Mouse (Mus musculus) MEL (cell line): ENCODE results near the gene Cgnl1. TPM values are rescaled to one million over a fixed set of nuclear protein-coding genes. Genes with fewer than 3 reads are reported as not detected.

Experiments
- DNase-seq: peaks from one replicate; pipeline ENCODE4 v3.0.0; 2011; ENCODE audit warnings: low read depth, low spot score
- H3K27ac ChIP-seq: 2 replicates; pipeline ENCODE4 v1.5.1; 2012; ENCODE audit warnings: low read depth, mild to moderate bottlenecking, control low read depth, low read length, moderate library complexity; ENCODE audit not compliant: control insufficient read depth
- H3K27me3 ChIP-seq, 2 experiments: fragments of 150-350 bp in 1 of 2; sonication (generic) in 1 of 2; 2 replicates each; pipeline ENCODE4 v1.6.1; 2012; ENCODE audit warnings: low read length in 2 of 2, mild to moderate bottlenecking in 2 of 2, improper control_type of control experiment in 1 of 2, moderate library complexity in 1 of 2; ENCODE audit not compliant: insufficient read depth in 2 of 2, control insufficient read depth in 1 of 2
- H3K36me3 ChIP-seq, 2 experiments: 2 replicates each; pipeline ENCODE4 v1.6.1; 2012 to 2014; ENCODE audit warnings: low read length in 2 of 2, improper control_type of control experiment in 1 of 2, inconsistent platforms in 1 of 2, mild to moderate bottlenecking in 1 of 2; ENCODE audit not compliant: insufficient read depth in 2 of 2, control insufficient read depth in 1 of 2
- H3K4me1 ChIP-seq, 2 experiments: fragments of 150-350 bp in 1 of 2; sonication (generic) in 1 of 2; 2 replicates each; pipeline ENCODE4 v1.6.1; 2012; ENCODE audit warnings: low read length in 2 of 2, improper control_type of control experiment in 1 of 2, mild to moderate bottlenecking in 1 of 2; ENCODE audit not compliant: insufficient read depth in 2 of 2, control insufficient read depth in 1 of 2
- H3K4me3 ChIP-seq, 2 experiments: fragments of 150-350 bp in 1 of 2; sonication (generic) in 1 of 2; 2 replicates each; pipeline ENCODE4 v1.5.1; 2012; ENCODE audit warnings: low read depth in 2 of 2, low read length in 2 of 2, mild to moderate bottlenecking in 2 of 2, moderate library complexity in 2 of 2, control low read depth in 1 of 2, improper control_type of control experiment in 1 of 2; ENCODE audit not compliant: control insufficient read depth in 1 of 2, insufficient read depth in 1 of 2
- H3K79me2 ChIP-seq: 2 replicates; pipeline ENCODE4 v1.6.1; 2012; ENCODE audit warnings: mild to moderate bottlenecking, low read length, moderate library complexity; ENCODE audit not compliant: control insufficient read depth, poor library complexity, insufficient read depth
- H3K9ac ChIP-seq: 2 replicates; pipeline ENCODE4 v1.6.1; 2012; ENCODE audit warnings: low read depth, mild to moderate bottlenecking, control low read depth, low read length, moderate library complexity; ENCODE audit not compliant: control insufficient read depth, poor library complexity, severe bottlenecking
- H3K9me3 ChIP-seq: fragments of 150-350 bp; sonication (generic); replicated peaks from 2 replicates; pipeline ENCODE4 v1.6.1; 2012; ENCODE audit warnings: mild to moderate bottlenecking, low read length, improper control_type of control experiment, moderate library complexity; ENCODE audit not compliant: insufficient read depth
- CHD1 ChIP-seq: IDR thresholded peaks from 2 replicates; pipeline ENCODE4 v1.6.1; 2012; ENCODE audit warnings: low read depth, mild to moderate bottlenecking, inconsistent platforms, low read length, improper control_type of control experiment
- E2F4 ChIP-seq: IDR thresholded peaks from 2 replicates; pipeline ENCODE4 v1.6.1; 2011; ENCODE audit warnings: low read depth, low read length, improper control_type of control experiment, borderline replicate concordance
- ELF1 ChIP-seq: IDR thresholded peaks from 2 replicates; pipeline ENCODE4 v1.6.1; 2014; ENCODE audit warnings: low read depth, mild to moderate bottlenecking, inconsistent platforms, low read length, improper control_type of control experiment, moderate library complexity
- EP300 ChIP-seq, 2 experiments: IDR thresholded peaks; 2 replicates each; pipeline ENCODE4 v1.6.1; 2011; ENCODE audit warnings: improper control_type of control experiment in 2 of 2, low read length in 2 of 2, low read depth in 1 of 2, mild to moderate bottlenecking in 1 of 2
- GATA1 ChIP-seq: IDR thresholded peaks from 2 replicates; pipeline ENCODE4 v1.6.1; 2011; ENCODE audit warnings: low read depth, low read length, improper control_type of control experiment
- HCFC1 ChIP-seq: IDR thresholded peaks from 2 replicates; pipeline ENCODE4 v1.6.1; 2012; ENCODE audit warnings: low read depth, mild to moderate bottlenecking, inconsistent platforms, low read length, improper control_type of control experiment, moderate library complexity
- MAFK ChIP-seq: IDR thresholded peaks from 2 replicates; pipeline ENCODE4 v1.6.1; 2011; ENCODE audit warnings: low read depth, mild to moderate bottlenecking, low read length, improper control_type of control experiment, borderline replicate concordance
- MAZ ChIP-seq: IDR thresholded peaks from 2 replicates; pipeline ENCODE4 v1.6.1; 2012; ENCODE audit warnings: low read depth, mild to moderate bottlenecking, inconsistent platforms, low read length, improper control_type of control experiment
- MEF2A ChIP-seq: IDR thresholded peaks from 2 replicates; pipeline ENCODE4 v1.6.1; 2014; ENCODE audit warnings: low read depth, mild to moderate bottlenecking, inconsistent platforms, low read length, improper control_type of control experiment; ENCODE audit not compliant: poor library complexity, insufficient replicate concordance, severe bottlenecking; ENCODE audit errors: extremely low read depth
- MXI1 ChIP-seq: IDR thresholded peaks from 2 replicates; pipeline ENCODE4 v1.6.1; 2011; ENCODE audit warnings: mild to moderate bottlenecking, low read depth, low read length, improper control_type of control experiment
- NELFE ChIP-seq: IDR thresholded peaks from 2 replicates; pipeline ENCODE4 v1.6.1; 2011; ENCODE audit warnings: low read depth, low read length, improper control_type of control experiment
- NRF1 ChIP-seq: IDR thresholded peaks from 2 replicates; pipeline ENCODE4 v1.6.1; 2014; ENCODE audit warnings: low read depth, mild to moderate bottlenecking, inconsistent platforms, low read length, improper control_type of control experiment, moderate library complexity; ENCODE audit not compliant: poor library complexity, insufficient read depth, severe bottlenecking
- POLR2A ChIP-seq, 2 experiments: IDR thresholded peaks; 2 replicates each; pipeline ENCODE4 v1.6.1; 2011 to 2012; ENCODE audit warnings: low read length in 2 of 2, mild to moderate bottlenecking in 2 of 2, control low read depth in 1 of 2, improper control_type of control experiment in 1 of 2, low read depth in 1 of 2, moderate library complexity in 1 of 2; ENCODE audit not compliant: control insufficient read depth in 1 of 2, insufficient read depth in 1 of 2, poor library complexity in 1 of 2
- POLR2AphosphoS5 ChIP-seq: IDR thresholded peaks from 2 replicates; pipeline ENCODE4 v1.6.1; 2012; ENCODE audit warnings: low read depth, borderline replicate concordance, mild to moderate bottlenecking, inconsistent platforms, low read length, moderate library complexity, mixed read lengths
- RAD21 ChIP-seq: IDR thresholded peaks from 2 replicates; pipeline ENCODE4 v1.6.1; 2011; ENCODE audit warnings: mild to moderate bottlenecking, low read depth, low read length, improper control_type of control experiment
- SIN3A ChIP-seq: IDR thresholded peaks from 2 replicates; pipeline ENCODE4 v1.6.1; 2012; ENCODE audit warnings: low read length, improper control_type of control experiment, inconsistent platforms
- SMC3 ChIP-seq: IDR thresholded peaks from 2 replicates; pipeline ENCODE4 v1.6.1; 2011; ENCODE audit warnings: low read depth, low read length, improper control_type of control experiment
- UBTF ChIP-seq: IDR thresholded peaks from 2 replicates; pipeline ENCODE4 v1.6.1; 2012; ENCODE audit warnings: low read depth, mild to moderate bottlenecking, inconsistent platforms, low read length, improper control_type of control experiment, moderate library complexity, borderline replicate concordance; ENCODE audit not compliant: insufficient read depth
- USF1 ChIP-seq: IDR thresholded peaks from 2 replicates; pipeline ENCODE4 v1.6.1; 2014; ENCODE audit warnings: low read depth, mild to moderate bottlenecking, inconsistent platforms, low read length, improper control_type of control experiment, moderate library complexity
- ZC3H11A ChIP-seq: IDR thresholded peaks from 2 replicates; pipeline ENCODE4 v1.6.1; 2012; ENCODE audit warnings: low read depth, mild to moderate bottlenecking, inconsistent platforms, low read length, improper control_type of control experiment
- ZKSCAN1 ChIP-seq: IDR thresholded peaks from 2 replicates; pipeline ENCODE4 v1.6.1; 2012; ENCODE audit warnings: low read depth, mild to moderate bottlenecking, inconsistent platforms, low read length, improper control_type of control experiment, moderate library complexity
- ZMIZ1 ChIP-seq: IDR thresholded peaks from 2 replicates; pipeline ENCODE4 v1.6.1; 2012; ENCODE audit warnings: low read depth, mild to moderate bottlenecking, inconsistent platforms, low read length, improper control_type of control experiment, moderate library complexity
- ZNF384 ChIP-seq: IDR thresholded peaks from 2 replicates; pipeline ENCODE4 v1.6.1; 2012; ENCODE audit warnings: low read depth, mild to moderate bottlenecking, inconsistent platforms, low read length, improper control_type of control experiment
- polyA plus RNA-seq, 2 experiments: library from polyadenylated mRNA; stranded (reverse) in 1 of 2; unstranded in 1 of 2; fragments of >175 nt in 1 of 2; fragments of >200 nt in 1 of 2; gene quantifications; 2 replicates each; pipeline versions ENCODE4 v1.2.1 to v1.2.4; 2012; ENCODE audit warnings: low replicate concordance in 2 of 2, low read depth in 1 of 2; ENCODE audit not compliant: insufficient read length in 2 of 2, insufficient read depth in 1 of 2, missing spikeins in 1 of 2
- total RNA-seq: library from RNA; depleted of rRNA; stranded (reverse); fragments of 300-350 nt; gene quantifications from 2 replicates; pipeline ENCODE4 v1.2.3, GENCODE M21; 2012

The Cgnl1 gene
- total and polyA plus RNA-seq, 3 experiments, result 0.19 to 0.70 TPM; not detected in 1

DNA sequence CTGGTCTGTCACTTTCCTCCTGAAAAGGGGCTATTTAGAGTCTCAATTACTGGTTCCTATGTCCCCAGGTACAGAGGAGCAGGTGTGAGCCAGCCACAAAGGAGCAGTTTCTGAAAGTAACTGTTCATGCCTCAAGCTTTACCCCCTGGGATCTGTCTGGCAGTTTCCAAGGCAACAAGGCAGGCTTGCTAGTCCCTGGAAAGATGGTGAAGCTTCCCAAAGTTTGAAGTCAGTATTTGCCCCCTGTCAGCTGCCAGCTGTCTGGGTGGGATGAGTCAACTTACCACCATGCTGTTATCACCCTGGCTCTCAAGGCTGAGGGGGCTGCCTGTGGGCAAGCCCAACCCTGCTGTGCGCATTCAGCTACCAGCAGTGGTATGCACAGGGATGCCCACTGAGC, 134.5 kb downstream of the Cgnl1 start:
- H3K27me3 ChIP-seq, result peaks cover 3 to 6% of the 10 kb centered on the region in 2 experiments
- H3K4me1 ChIP-seq, result no peaks in the 10 kb centered on the region
- no peak overlapping the region for H3K9ac ChIP-seq
- H3K36me3 ChIP-seq, result no peaks in the 10 kb centered on the region
- no peaks in the 10 kb centered on the region for H3K79me2 ChIP-seq
- no peak for DNase-seq
- no peaks in the 10 kb centered on the region for H3K9me3 ChIP-seq
- no peak overlapping the region for H3K4me3 ChIP-seq
- H3K27ac ChIP-seq, result no peak overlapping the region
- TF ChIP-seq CHD1 (no peak), ZC3H11A (no peak), ELF1 (no peak), MXI1 (no peak), UBTF (no peak), ZKSCAN1 (no peak), EP300 (IDR thresholded peaks at IDR 0.05; ENCODE audit: low read depth in 1 of 2, low read length in 2 of 2) (no peak), E2F4 (no peak), POLR2AphosphoS5 (no peak), MEF2A (no peak), RAD21 (no peak), POLR2A (IDR thresholded peaks at IDR 0.05; ENCODE audit: control insufficient read depth in 1 of 2, insufficient read depth in 1 of 2, low read depth in 1 of 2, low read length in 2 of 2, poor library complexity in 1 of 2) (no peak), MAZ (no peak), GATA1 (no peak), HCFC1 (no peak), USF1 (no peak)

DNA sequence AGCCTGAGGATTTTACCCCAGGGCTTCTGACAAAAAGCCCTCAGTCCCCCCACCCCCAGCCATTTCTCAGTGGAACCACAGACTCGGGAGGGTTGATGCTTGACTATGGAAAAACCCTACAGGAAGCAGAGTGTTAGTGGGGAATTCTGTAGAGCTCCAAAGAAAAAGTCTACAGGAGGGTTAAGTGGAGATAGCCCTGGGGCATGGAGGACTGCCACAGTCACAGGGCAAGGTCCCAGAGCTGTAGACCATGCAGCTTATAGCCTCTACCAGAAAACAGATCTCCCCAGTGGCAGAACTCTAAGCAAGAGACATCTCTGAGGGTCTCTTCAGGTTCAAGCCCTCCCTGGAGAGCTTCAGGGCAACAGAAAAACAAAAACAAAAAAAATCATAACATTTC, 135.8 kb downstream of the Cgnl1 start:
- Histone ChIP-seq H3K4me3 (no peak overlapping the region), H3K9ac (no peak overlapping the region), H3K27me3 (peaks cover 3 to 6% of the 10 kb centered on the region in 2 experiments), H3K9me3 (no peaks in the 10 kb centered on the region)
- TF ChIP-seq MXI1 (no peak), NRF1 (no peak), SIN3A (no peak), SMC3 (no peak), NELFE (no peak), MAFK (no peak), RAD21 (no peak), ZMIZ1 (no peak), POLR2A (IDR thresholded peaks at IDR 0.05; ENCODE audit: control insufficient read depth in 1 of 2, insufficient read depth in 1 of 2, low read depth in 1 of 2, low read length in 2 of 2, poor library complexity in 1 of 2) (no peak), ZC3H11A (no peak), ZNF384 (no peak)
- TF ChIP-seq, all 39 proteins: peak for 0
- H3K79me2 ChIP-seq, result no peaks in the 10 kb centered on the region
- no peak for DNase-seq
- H3K4me1 ChIP-seq, result no peaks in the 10 kb centered on the region
- H3K36me3 ChIP-seq, result no peaks in the 10 kb centered on the region
- no peak overlapping the region for H3K27ac ChIP-seq
